Mouse (Mus musculus) lung, adult 2 months (tissue): ENCODE results near the gene Gpnmb.

Experiments used
- CTCF ChIP-seq: fragments of 200-500 bp; IDR thresholded peaks from 2 replicates; pipeline ENCODE4 v1.5.1; 2011; ENCODE audit warnings: mild to moderate bottlenecking, low read length, control low read depth; ENCODE audit not compliant: insufficient read depth
- POLR2A ChIP-seq: fragments of 200-500 bp; IDR thresholded peaks from 2 replicates; pipeline ENCODE4 v1.6.1; 2011; ENCODE audit warnings: low read depth, mild to moderate bottlenecking, control low read depth, low read length, borderline replicate concordance; ENCODE audit errors: extremely low read depth

- TF ChIP-seq CTCF (no peak), POLR2A (no peak)
Measured at GRCm38 (mm10) chr6:49023315-49023714, 13.0 kb upstream of the Gpnmb start.
